Mouse (Mus musculus) layer of hippocampus, adult 2 months (tissue): Measurements from ENCODE around the gene Flna. TPM values are rescaled to one million over a fixed set of nuclear protein-coding genes. Genes with fewer than 3 reads are reported as not detected.
A peak's percentile ranks its signal among the peaks of the same experiment; 100 is the strongest.

Source experiments
- DNase-seq, 2 experiments: peaks; one replicate each; pipeline ENCODE4 v3.0.0; 2022; ENCODE audit warnings: low spot score in 2 of 2
- H3K27ac ChIP-seq: fragments of 200-600 bp; 2 replicates; pipeline ENCODE4 v1.8.1; 2022
- H3K4me3 ChIP-seq: fragments of 200-600 bp; 2 replicates; pipeline ENCODE4 v1.8.1; 2022; ENCODE audit warnings: mild to moderate bottlenecking
- CTCF ChIP-seq: fragments of 200-600 bp; conservative IDR thresholded peaks from 2 replicates; pipeline ENCODE4 v1.8.1; 2022; ENCODE audit warnings: antibody characterized with exemption, mild to moderate bottlenecking, moderate library complexity
- long read RNA-seq, 2 experiments: library from polyadenylated mRNA; stranded (forward); transcript quantifications; one replicate each; pipeline ENCODE4 v2.0.0; 2021; ENCODE audit warnings: borderline mapping rate in 2 of 2
- total RNA-seq, 2 experiments: library from RNA; stranded (reverse); gene quantifications; 2 replicates each; pipeline ENCODE4 v1.2.3; 2021

The Flna gene
- total RNA-seq: 10 to 100 TPM; 77.1 to 78.0 TPM
- long read RNA-seq, experiment 1, full-length matches to known transcripts: 5 of 23 reads
- long read RNA-seq, experiment 1, partial matches to known transcripts: 12 of 23 reads
- long read RNA-seq, experiment 1, other reads (novel, unspliced or antisense): 6 of 23 reads
- long read RNA-seq, experiment 2, full-length matches to known transcripts: 3 of 27 reads
- long read RNA-seq, experiment 2, partial matches to known transcripts: 12 of 27 reads
- long read RNA-seq, experiment 2, other reads (novel, unspliced or antisense): 12 of 27 reads

GRCm38 (mm10) chrX:74249615-74250014 lies at the start of gene Flna:
Gene Flna (minus strand): TSS chrX:74249820.
- H3K27ac ChIP-seq: peak within 1 kb of the TSS; percentile 80

GRCm38 (mm10) chrX:74298348-74298747 lies 48.7 kb upstream of the Flna start:
- no peak for TF ChIP-seq CTCF
- Histone ChIP-seq H3K4me3 (no peak overlapping the region), H3K27ac (no peak overlapping the region)
- no peak for DNase-seq

More at GRCm38 (mm10) chrX:74249615-74250014, at the start of gene Flna:
- DNase-seq: peak; percentile 51 to 55
- TF ChIP-seq CTCF: peak; percentile 62
- H3K4me3 ChIP-seq: peak within 1 kb of the TSS; percentile 58

DNA sequence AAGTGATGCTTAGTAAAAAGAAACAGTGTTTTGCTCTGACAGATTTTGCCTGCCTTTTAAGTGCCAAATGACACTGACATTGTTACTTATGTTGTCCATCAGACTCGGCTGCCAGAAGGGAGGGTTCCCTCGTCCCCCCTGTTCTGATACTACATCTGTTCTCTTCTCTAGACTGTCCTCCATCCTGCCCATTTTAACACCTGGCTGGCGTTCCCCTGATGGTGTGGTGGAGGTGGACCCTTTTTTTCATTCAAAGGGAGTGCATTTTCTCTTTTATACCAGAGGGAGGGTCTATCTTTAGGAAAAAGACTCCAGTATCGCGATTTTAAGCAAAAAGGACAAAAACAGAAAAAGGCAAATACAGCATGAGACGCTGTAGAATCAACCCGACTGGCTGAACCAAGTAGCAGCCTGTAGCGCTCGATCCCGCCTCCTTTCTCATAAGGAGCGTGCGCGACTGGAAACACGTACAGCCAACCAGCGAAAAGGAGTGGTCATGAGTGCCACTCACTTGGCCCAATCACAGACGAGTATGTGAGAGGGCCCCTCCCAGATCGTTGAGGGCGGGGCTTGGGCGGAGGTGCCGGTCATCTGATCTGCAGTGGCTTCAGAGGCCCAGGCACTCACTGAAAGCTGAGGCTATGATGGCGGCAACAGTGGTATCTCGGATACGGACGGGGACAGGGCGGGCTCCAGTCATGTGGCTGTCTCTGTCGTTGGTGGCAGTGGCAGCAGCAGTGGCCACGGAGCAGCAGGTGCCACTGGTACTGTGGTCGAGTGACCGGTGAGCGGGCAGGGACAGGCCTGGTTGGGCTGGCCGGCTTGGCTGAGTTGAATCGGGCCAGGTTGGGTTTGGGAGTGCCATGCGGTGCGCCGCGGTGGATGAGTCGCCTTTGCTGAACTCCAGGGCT lies 47.2 kb upstream of the Flna start, which contains the start of gene Atp6ap1:
Atp6ap1 (plus strand) TSS at position 560 of the 911 bp plus-strand sequence.
- DNase-seq: peak; percentile 90 to 95
- Histone ChIP-seq H3K27ac (peak within 1 kb of the TSS; percentile 89), H3K4me3 (peak within 1 kb of the TSS; percentile 79)
- no peak for TF ChIP-seq CTCF

- no peak for TF ChIP-seq CTCF
- no peak overlapping the region for H3K27ac ChIP-seq
- no peak for DNase-seq
- H3K4me3 ChIP-seq: no peak overlapping the region
Measured at GRCm38 (mm10) chrX:74293431-74293830, 43.8 kb upstream of the Flna start.

DNA sequence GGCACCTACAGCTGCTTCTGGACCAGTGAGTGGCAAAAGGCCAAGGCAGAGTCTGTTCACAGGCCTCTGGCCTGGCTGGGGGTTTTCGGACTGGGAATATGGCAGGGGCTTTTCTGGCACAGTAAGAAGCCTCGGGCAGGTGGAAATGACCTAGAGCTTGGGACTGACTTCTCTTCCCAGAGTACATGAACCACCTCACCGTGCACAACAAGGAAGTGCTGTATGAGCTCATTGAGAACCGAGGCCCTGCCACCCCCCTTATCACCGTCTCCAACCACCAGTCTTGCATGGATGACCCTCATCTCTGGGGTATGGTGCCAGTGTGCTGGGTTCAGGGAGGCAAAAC lies 33.4 kb upstream of the Flna start:
- Histone ChIP-seq H3K4me3 (peak overlapping the region; percentile 69), H3K27ac (peak overlapping the region; percentile 91)
- no peak for TF ChIP-seq CTCF
- no peak for DNase-seq

DNA sequence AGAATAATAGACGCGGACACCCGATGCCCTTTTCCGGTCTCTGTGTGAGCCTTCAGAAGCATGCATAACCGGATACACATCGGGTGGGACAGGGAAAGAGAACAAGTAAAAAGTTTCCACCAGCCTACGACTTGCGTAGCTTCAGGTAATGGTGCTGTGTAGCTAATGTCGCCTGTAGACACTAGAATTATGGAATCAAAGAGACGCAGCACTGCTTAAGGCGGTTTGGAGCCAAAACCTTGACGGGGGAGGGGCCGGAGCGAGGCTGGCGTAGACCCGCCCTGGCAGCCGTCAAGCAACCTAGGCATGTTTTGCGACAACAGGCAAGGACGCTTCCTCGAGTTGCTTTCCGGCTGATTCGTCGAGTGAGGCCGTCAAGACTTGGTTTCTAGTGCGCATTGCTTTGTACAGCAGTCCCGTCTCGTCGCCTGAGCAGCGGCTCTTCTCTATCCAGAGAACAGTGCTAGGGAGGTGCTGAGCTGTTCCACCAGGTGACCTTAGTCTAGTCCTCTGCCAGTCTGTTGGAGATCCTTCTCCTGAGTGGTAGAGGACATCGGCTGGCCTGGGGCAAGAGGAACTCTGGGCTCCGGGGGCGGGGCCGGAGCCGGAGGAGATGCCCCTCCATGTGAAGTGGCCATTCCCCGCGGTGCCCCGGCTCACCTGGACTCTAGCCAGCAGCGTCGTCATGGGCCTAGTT lies 32.9 kb upstream of the Flna start:
- TF ChIP-seq CTCF: no peak
- Histone ChIP-seq H3K4me3 (peak overlapping the region; percentile 69), H3K27ac (peak overlapping the region; percentile 91)
- DNase-seq: peak; percentile 77 to 86

DNA sequence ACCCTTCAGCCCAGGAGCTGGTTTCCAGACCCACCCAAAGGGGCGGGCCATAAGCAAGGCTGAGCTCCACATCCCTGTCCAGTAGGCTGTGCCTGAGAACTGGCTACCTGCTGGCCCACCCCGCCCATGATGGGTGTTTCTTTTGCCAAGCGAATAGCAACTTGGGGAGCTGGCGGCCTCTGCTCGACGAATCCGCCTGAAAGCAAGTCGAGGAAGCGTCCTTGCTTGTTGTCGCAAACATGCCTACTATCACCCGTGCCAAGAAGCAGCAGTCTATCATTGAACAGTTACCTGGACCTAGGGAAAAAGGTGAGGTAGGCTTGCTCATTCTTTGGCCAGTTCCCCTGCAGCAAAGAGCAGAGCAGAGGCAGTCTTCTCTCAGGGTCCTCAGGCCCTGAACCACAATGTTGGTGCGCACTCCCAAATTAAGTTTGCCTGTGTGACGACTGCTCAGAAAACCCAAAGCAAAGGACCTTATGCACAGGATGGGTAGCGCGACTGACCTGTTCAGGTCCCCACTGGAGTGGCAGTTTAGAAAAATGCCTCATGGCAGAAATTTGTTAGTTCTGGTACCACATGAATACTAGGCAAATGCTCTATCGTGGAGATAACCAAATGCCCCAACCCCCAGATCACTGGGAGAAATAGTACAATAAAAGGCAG lies 32.2 kb upstream of the Flna start, which contains the start of the genes Taz and Dnase1l1:
Taz (plus strand) TSS at position 181 of the 663 bp plus-strand sequence.
Dnase1l1 (minus strand) TSS at position 606 of the 663 bp plus-strand sequence.
- DNase-seq: peak in 1 of 2 experiments; percentile 44
- no peak for TF ChIP-seq CTCF
- Histone ChIP-seq H3K4me3 (peak within 1 kb of the TSS; percentile 69), H3K27ac (peak within 1 kb of the TSS; percentile 91)

DNA sequence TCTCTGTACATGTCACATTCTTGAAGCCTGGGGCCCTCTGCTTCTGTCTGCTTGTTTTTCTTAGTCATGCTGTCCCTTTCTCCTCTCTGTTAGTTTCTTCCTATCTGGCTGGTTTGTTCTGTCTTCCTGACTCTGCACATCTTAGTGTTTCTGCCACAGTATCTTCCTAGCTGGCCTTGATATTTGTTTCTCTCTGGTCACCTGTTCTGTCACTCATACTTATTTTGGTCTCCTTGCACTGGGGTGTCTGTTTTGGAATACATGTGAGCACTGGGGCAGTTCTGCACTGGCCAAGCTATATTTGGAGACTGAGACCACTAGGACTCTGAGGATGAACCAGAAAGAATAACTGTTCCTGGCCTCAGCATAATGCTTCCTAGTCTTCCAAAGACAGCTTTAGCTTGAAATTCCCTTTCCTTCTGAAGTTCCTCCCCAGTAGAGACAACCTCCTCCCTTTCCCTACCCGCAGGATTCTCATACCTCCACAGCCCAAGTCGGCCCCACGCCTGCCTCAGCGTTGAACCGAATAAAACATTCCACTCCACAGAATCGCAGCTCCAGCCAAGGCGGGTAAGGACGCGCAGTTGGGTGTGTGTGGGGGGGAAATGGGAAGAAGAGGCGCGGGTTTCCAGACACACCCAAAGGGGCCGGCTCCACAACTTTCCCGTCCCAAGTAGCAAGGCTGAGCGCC lies 31.6 kb upstream of the Flna start:
- Histone ChIP-seq H3K27ac (peak overlapping the region; percentile 91; the same call in 1 of the 2 replicates), H3K4me3 (peak overlapping the region; percentile 69; the same call in 1 of the 2 replicates)
- no peak for DNase-seq
- TF ChIP-seq CTCF: no peak

DNA sequence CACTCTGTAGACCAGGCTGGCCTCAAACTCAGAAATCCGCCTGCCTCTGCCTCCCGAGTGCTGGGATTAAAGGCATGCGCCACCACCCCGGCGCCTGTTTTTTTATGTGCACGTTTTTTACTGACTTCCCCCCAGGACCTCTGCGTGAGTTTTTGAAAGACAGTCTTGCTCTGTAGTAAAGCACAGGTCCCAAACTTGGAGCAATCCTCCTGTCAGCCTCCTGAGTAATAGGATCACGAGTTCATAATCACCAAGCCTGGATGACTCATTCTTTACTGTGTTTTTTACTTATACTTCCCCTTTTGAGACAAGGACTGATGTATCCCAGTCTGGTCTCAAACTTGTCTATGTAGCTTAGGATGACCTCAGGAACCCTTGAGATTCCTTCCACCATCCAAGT lies 28.3 kb upstream of the Flna start:
- TF ChIP-seq CTCF: no peak
- no peak overlapping the region for H3K27ac ChIP-seq
- DNase-seq: no peak
- H3K4me3 ChIP-seq: no peak overlapping the region

DNA sequence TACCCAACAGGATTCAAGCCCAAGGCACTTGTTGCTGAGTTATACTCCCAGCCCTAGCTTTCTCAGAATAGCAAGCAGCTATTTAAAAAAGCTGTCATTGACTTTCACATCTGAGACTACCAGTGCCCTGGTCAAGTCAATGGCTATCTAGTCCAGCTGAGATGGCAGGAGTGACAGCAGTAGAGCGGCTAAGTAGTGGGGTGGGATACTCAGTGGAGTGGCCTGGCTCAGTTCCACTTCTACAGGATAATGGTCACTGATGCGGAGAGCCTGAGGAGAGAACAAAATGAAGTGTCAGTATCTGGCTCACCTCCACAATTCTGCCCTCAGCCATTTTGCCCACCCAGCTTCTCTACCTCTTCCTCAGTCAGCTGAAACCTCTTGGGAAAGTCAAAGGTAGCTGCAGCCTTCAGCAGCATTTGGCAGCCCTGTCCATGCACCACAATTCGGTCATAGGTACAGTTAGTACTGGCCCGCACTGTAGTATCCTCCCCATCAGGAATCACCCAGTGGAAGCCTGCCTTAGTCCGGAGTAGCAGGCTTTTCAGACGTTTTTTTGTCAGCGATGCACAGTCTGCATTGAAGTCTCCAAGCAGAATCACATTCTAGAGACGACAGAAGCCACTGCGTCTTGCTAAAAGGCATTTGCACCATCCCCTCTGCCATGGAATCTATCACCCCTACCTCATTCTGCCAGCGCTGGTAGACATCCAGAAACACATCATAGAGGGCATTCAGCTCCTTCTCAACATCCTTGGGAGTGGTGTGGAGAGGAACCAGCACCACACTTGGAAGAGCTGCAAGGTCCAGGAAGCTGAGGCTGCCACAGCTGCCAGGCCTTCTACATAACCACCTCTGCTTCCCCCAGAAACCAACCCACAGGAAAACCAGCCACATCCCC lies 24.1 kb upstream of the Flna start:
- TF ChIP-seq CTCF: no peak
- no peak overlapping the region for H3K4me3 ChIP-seq

More for the DNA sequence above, 24.1 kb upstream of the Flna start:
- H3K27ac ChIP-seq: no peak overlapping the region
- DNase-seq: no peak
